Mouse (Mus musculus) ES-Bruce4 (cell line): ENCODE data around the gene Olfr776.

Source experiments
- CTCF ChIP-seq: IDR thresholded peaks from one replicate; pipeline ENCODE4 v1.8.1; 2011; ENCODE audit warnings: low read depth, low read length
- EP300 ChIP-seq: IDR thresholded peaks from 2 replicates; pipeline ENCODE4 v1.6.1; 2011; ENCODE audit warnings: low read depth, low read length; ENCODE audit not compliant: insufficient read depth
- POLR2A ChIP-seq: IDR thresholded peaks from one replicate; pipeline ENCODE4 v1.8.1; 2011; ENCODE audit warnings: low read length; ENCODE audit not compliant: insufficient read depth

DNA sequence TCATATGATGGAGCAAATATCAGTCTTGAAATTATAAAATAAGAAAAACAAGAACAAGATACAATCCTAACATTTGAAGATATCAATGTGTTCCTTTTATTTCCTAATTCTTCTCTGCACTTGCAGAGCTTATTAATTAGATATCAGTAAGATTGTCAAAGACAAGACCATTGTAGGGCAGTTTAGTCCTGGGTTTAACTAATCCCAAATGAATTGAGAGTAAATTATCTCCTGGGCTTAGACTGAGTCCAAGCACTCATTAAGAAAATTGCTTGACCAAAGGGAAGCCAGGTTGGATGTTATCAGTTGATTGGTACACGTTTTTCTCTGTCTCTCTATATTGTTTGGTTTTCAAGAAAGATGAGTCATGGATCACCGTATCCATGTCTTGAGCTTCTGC, 23.0 kb upstream of the Olfr776 start, which contains the start of gene Olfr774:
- TF ChIP-seq CTCF (no peak), POLR2A (no peak), EP300 (no peak)
